Mouse (Mus musculus): Measurements from ENCODE around the gene Sppl2b.
A peak's percentile ranks its signal among the peaks of the same experiment; 100 is the strongest.

Gene Sppl2b

GRCm38 (mm10) chr10:80845055-80845693 is 9.9 kb upstream of the Sppl2b start:
- no peak for DNase-seq (ENCODE audit: low spot score in 2 of 2)

- DNase-seq (ENCODE audit: low spot score in 2 of 2): peak; percentile 58 to 61
Measured at GRCm38 (mm10) chr10:80845732-80846131, 9.3 kb upstream of the Sppl2b start.

- no peak for DNase-seq (ENCODE audit: low spot score in 2 of 2)
Measured at GRCm38 (mm10) chr10:80848571-80848970, 6.5 kb upstream of the Sppl2b start.

GRCm38 (mm10) chr10:80855749-80856073 is 636 bp downstream of the Sppl2b start:
- DNase-seq (ENCODE audit: low spot score in 2 of 2): no peak

GRCm38 (mm10) chr10:80856267-80856666 is 1.2 kb downstream of the Sppl2b start:
- DNase-seq (ENCODE audit: low spot score in 2 of 2): no peak

GRCm38 (mm10) chr10:80856908-80857307 is 1.8 kb downstream of the Sppl2b start:
- DNase-seq (ENCODE audit: low spot score in 2 of 2): no peak

GRCm38 (mm10) chr10:80857386-80857785 is 2.3 kb downstream of the Sppl2b start:
- no peak for DNase-seq (ENCODE audit: low spot score in 2 of 2)

GRCm38 (mm10) chr10:80857848-80858247 is 2.8 kb downstream of the Sppl2b start:
- no peak for DNase-seq (ENCODE audit: low spot score in 2 of 2)

- DNase-seq (ENCODE audit: low spot score in 2 of 2): no peak
Measured at GRCm38 (mm10) chr10:80858350-80858935, 3.4 kb downstream of the Sppl2b start.

- no peak for DNase-seq (ENCODE audit: low spot score in 2 of 2)
Measured at GRCm38 (mm10) chr10:80862305-80862704, 7.2 kb downstream of the Sppl2b start.

GRCm38 (mm10) chr10:80864446-80864845 is 9.4 kb downstream of the Sppl2b start:
- DNase-seq (ENCODE audit: low spot score in 2 of 2): no peak

GRCm38 (mm10) chr10:80870993-80871392 is 15.9 kb downstream of the Sppl2b start:
- no peak for DNase-seq (ENCODE audit: low spot score in 2 of 2)

GRCm38 (mm10) chr10:80871581-80871980 is 16.5 kb downstream of the Sppl2b start, which contains the start of gene Tmprss9:
Gene Tmprss9 (plus strand): TSS chr10:80871848.
- DNase-seq (ENCODE audit: low spot score in 2 of 2): no peak

- no peak for DNase-seq (ENCODE audit: low spot score in 2 of 2)
Measured at GRCm38 (mm10) chr10:80874035-80874434, 19.0 kb downstream of the Sppl2b start.

GRCm38 (mm10) chr10:80876028-80876427 is 21.0 kb downstream of the Sppl2b start:
- DNase-seq (ENCODE audit: low spot score in 2 of 2): no peak

GRCm38 (mm10) chr10:80876594-80876993 is 21.5 kb downstream of the Sppl2b start:
- DNase-seq (ENCODE audit: low spot score in 2 of 2): no peak

- DNase-seq (ENCODE audit: low spot score in 2 of 2): no peak
Measured at GRCm38 (mm10) chr10:80880131-80880641, 25.1 kb downstream of the Sppl2b start.

GRCm38 (mm10) chr10:80880901-80881300 is 25.8 kb downstream of the Sppl2b start:
- DNase-seq (ENCODE audit: low spot score in 2 of 2): no peak

- peak in 1 of 2 experiments; percentile 59 for DNase-seq (ENCODE audit: low spot score in 2 of 2)
Measured at GRCm38 (mm10) chr10:80881301-80881700, 26.2 kb downstream of the Sppl2b start.

- no peak for DNase-seq (ENCODE audit: low spot score in 2 of 2)
Measured at GRCm38 (mm10) chr10:80887181-80887580, 32.1 kb downstream of the Sppl2b start.

- no peak for DNase-seq (ENCODE audit: low spot score in 2 of 2)
Measured at GRCm38 (mm10) chr10:80895100-80895499, 40.0 kb downstream of the Sppl2b start.

- no peak for DNase-seq (ENCODE audit: low spot score in 2 of 2)
Measured at GRCm38 (mm10) chr10:80895697-80896096, 40.6 kb downstream of the Sppl2b start.

Data from right cerebral cortex, postnatal 36 days (tissue).